Mouse (Mus musculus): ENCODE results near the gene Fam3c.

- TF ChIP-seq NRF1 (IDR thresholded peaks at IDR 0.05; ENCODE audit: insufficient read depth, low read depth, low read length, poor library complexity, severe bottlenecking) (no peak), CTCF (IDR thresholded peaks at IDR 0.05 in 2 of 3, conservative IDR thresholded peaks at IDR 0.05 in 1 of 3; ENCODE audit: control insufficient read depth in 1 of 3, insufficient read depth in 1 of 3, low read depth in 2 of 3, low read length in 3 of 3, poor library complexity in 1 of 3, severe bottlenecking in 1 of 3) (no peak)
These were observed 59.0 kb downstream of the Fam3c start for GRCm38 (mm10) chr6:22297028-22297427.

All from MEL (cell line).